Mouse (Mus musculus): ENCODE measurements around the gene Klhl3. TPM values are rescaled to one million over a fixed set of nuclear protein-coding genes. Genes with fewer than 3 reads are reported as not detected.

Klhl3 gene
- polyA plus RNA-seq (2014; fragmentation: Illumina TruSeq; extraction: RNeasy Lipid Tissue Mini Kit (QIAGEN cat#74804); ENCODE audit: low read depth, low replicate concordance): 19.0 TPM

GRCm38 (mm10) chr13:58113061-58113900, at the start of gene Klhl3:
TSS of gene Klhl3 (minus strand) at chr13:58113592.

GRCm38 (mm10) chr13:58157447-58158098, 44.2 kb upstream of the Klhl3 start, which contains the start of gene Idnk:
TSS of gene Idnk (plus strand) at chr13:58157649.

GRCm38 (mm10) chr13:58128396-58128767, 15.0 kb upstream of the Klhl3 start, which contains the start of gene Hnrnpa0:
TSS of gene Hnrnpa0 (minus strand) at chr13:58128556.

Other genes with a start within 250 kb of the Klhl3 start
- not detected for gene Spock1, start 205.3 kb downstream of the Klhl3 start, polyA plus RNA-seq (2014; fragmentation: Illumina TruSeq; extraction: RNeasy Lipid Tissue Mini Kit (QIAGEN cat#74804); ENCODE audit: low read depth, low replicate concordance)
- 83.9 TPM for gene Hnrnpa0, start 15.0 kb upstream of the Klhl3 start, polyA plus RNA-seq (2014; fragmentation: Illumina TruSeq; extraction: RNeasy Lipid Tissue Mini Kit (QIAGEN cat#74804); ENCODE audit: low read depth, low replicate concordance)
- gene Idnk, start 44.1 kb upstream of the Klhl3 start, polyA plus RNA-seq (2014; fragmentation: Illumina TruSeq; extraction: RNeasy Lipid Tissue Mini Kit (QIAGEN cat#74804); ENCODE audit: low read depth, low replicate concordance): 5.5 TPM
- 183 TPM for gene Ubqln1, start 102.1 kb upstream of the Klhl3 start, polyA plus RNA-seq (2014; fragmentation: Illumina TruSeq; extraction: RNeasy Lipid Tissue Mini Kit (QIAGEN cat#74804); ENCODE audit: low read depth, low replicate concordance)
- 140 TPM for gene Gkap1, start 162.1 kb upstream of the Klhl3 start, polyA plus RNA-seq (2014; fragmentation: Illumina TruSeq; extraction: RNeasy Lipid Tissue Mini Kit (QIAGEN cat#74804); ENCODE audit: low read depth, low replicate concordance)
- gene Kif27, start 245.5 kb upstream of the Klhl3 start, polyA plus RNA-seq (2014; fragmentation: Illumina TruSeq; extraction: RNeasy Lipid Tissue Mini Kit (QIAGEN cat#74804); ENCODE audit: low read depth, low replicate concordance): 1.6 TPM